In the genomic region with DNA sequence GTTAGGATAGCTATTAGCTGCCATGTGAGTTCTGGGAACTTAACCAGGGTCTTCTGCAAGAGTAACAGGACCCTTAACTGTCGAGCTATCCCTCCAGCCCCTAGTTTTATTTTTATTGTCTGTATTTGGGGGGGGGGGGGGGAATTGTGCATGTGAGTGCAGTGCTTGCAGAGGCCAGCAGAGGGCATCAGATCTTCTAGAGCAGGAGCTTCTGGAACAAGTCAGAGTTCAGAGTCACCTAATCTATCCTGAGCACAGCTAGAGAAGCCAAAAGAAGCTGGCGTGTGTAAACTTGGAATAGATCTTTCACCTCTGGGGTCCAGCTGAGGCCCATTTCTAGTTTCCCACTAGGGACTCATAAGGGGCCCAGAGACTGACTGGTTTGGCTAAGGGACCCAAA, we compare ENCODE assay signal across 11 mouse cellular contexts. TPM values are rescaled to one million over a fixed set of nuclear protein-coding genes. Genes with fewer than 3 reads are reported as not detected.
A peak's percentile ranks its signal among the peaks of the same experiment; 100 is the strongest.
DNase-seq lines count a peak whose midpoint lies in the region; ATAC-seq and TF ChIP-seq lines count a peak whose summit lies in the region.
"Had no signal": no experiment of that assay in that cellular context is flagged by ENCODE, and none has a peak within 500 bp of the region (broad histone marks: within the 10 kb centered on the region; RNA-seq: fewer than 3 reads in every experiment).

No protein-coding gene starts in this region.

- intact Hi-C loops in gastrocnemius, postnatal 36 days (cut with DNase I), result no loop called here

- peaks cover 17% of the 10 kb centered on the region for H3K27me3 ChIP-seq in kidney, postnatal 0 days (ENCODE audit: insufficient read depth, low read length)
- peaks cover 12% of the 10 kb centered on the region for H3K27me3 ChIP-seq in thymus, adult 2 months (ENCODE audit: control insufficient read depth, insufficient read depth, low read length)
- H3K27me3 ChIP-seq in embryonic facial prominence, embryonic 10.5 days (replicated peaks; ENCODE audit: low read depth, poor library complexity, severe bottlenecking), result peaks cover 58% of the 10 kb centered on the region

- no peak overlapping the region for H3K9ac ChIP-seq in kidney, postnatal 0 days (ENCODE audit: low read depth, low read length)
- H3K9ac ChIP-seq: kidney, embryonic 15.5 days had no signal

- no peak overlapping the region for H3K27ac ChIP-seq in kidney, postnatal 0 days
- no peak overlapping the region for H3K27ac ChIP-seq in thymus, adult 2 months (ENCODE audit: control insufficient read depth, insufficient read depth, low read length)
- H3K27ac ChIP-seq in embryonic facial prominence, embryonic 10.5 days (replicated peaks), result no peak overlapping the region
- H3K27ac ChIP-seq: kidney, embryonic 15.5 days had no signal

- H3K36me3 ChIP-seq in kidney, postnatal 0 days (ENCODE audit: insufficient read depth, low read length), result no peaks in the 10 kb centered on the region
- no peaks in the 10 kb centered on the region for H3K36me3 ChIP-seq in thymus, adult 2 months (ENCODE audit: control insufficient read depth, insufficient read depth, low read length)
- no peaks in the 10 kb centered on the region for H3K36me3 ChIP-seq in embryonic facial prominence, embryonic 10.5 days (replicated peaks)
- H3K36me3 ChIP-seq: kidney, embryonic 15.5 days had no signal

- no peak overlapping the region for H3K4me3 ChIP-seq in kidney, postnatal 0 days (replicated peaks; ENCODE audit: low read depth, low read length)
- H3K4me3 ChIP-seq in thymus, adult 2 months (ENCODE audit: control insufficient read depth, insufficient read depth, low read length), result no peak overlapping the region
- H3K4me3 ChIP-seq in embryonic facial prominence, embryonic 10.5 days, result no peak overlapping the region
- H3K4me3 ChIP-seq: kidney, embryonic 15.5 days had no signal

- TF ChIP-seq CTCF in kidney, postnatal 0 days (IDR thresholded peaks at IDR 0.05; ENCODE audit: low read depth), result peak; percentile 46
- no peak for TF ChIP-seq CTCF in thymus, adult 2 months (IDR thresholded peaks at IDR 0.05; ENCODE audit: borderline replicate concordance, control insufficient read depth, extremely low read depth, insufficient read depth, low read length, poor library complexity)

- no peak for TF ChIP-seq POLR2A in thymus, adult 2 months (IDR thresholded peaks at IDR 0.05; ENCODE audit: control insufficient read depth, extremely low read depth, insufficient read depth, low read length, poor library complexity)

- H3K4me2 ChIP-seq in kidney, postnatal 0 days (ENCODE audit: low read length), result no peak overlapping the region

- no peak for DNase-seq in kidney, postnatal 0 days (ENCODE audit: low spot score)
- DNase-seq in kidney, postnatal 14 days, result no peak
- DNase-seq in thymus, postnatal 25 days, result peak; percentile 9
- DNase-seq in thymus, adult 2 months, result no peak
- peak; percentile 43 for DNase-seq in embryonic facial prominence, embryonic 10.5 days (ENCODE audit: low spot score)
- no peak for DNase-seq in gastrocnemius, adult 18-20 months (ENCODE audit: low spot score)
- no peak for DNase-seq in gastrocnemius, postnatal 36 days
- DNase-seq: adrenal gland, postnatal 36 days; gastrocnemius, postnatal 10 days; heart, postnatal 14 days had no signal

- WGBS in kidney, postnatal 0 days, result 81% methylated on average over 2 of the region's 2 CpGs
- WGBS in thymus, adult 2 months, result 93% methylated on average over 2 of the region's 2 CpGs
- WGBS in embryonic facial prominence, embryonic 10.5 days, result 78% methylated on average over 2 of the region's 2 CpGs

- no peak for ATAC-seq in kidney, postnatal 0 days (replicated peaks; ENCODE audit: low FRiP score, low read depth)

- no peaks in the 10 kb centered on the region for H3K9me3 ChIP-seq in kidney, postnatal 0 days (replicated peaks; ENCODE audit: low read length)
- H3K9me3 ChIP-seq in embryonic facial prominence, embryonic 10.5 days, result peaks cover 4% of the 10 kb centered on the region; the same call in 1 of the 2 replicates
- H3K9me3 ChIP-seq: kidney, embryonic 15.5 days had no signal

- 0 out of 2 replicates have a peak, but pooled peaks cover 19% of the 10 kb centered on the region for H3K4me1 ChIP-seq in kidney, postnatal 0 days (replicated peaks; ENCODE audit: insufficient read depth, low read length)
- H3K4me1 ChIP-seq in thymus, adult 2 months (replicated peaks; ENCODE audit: control insufficient read depth, insufficient read depth, low read length), result no peaks in the 10 kb centered on the region
- H3K4me1 ChIP-seq in embryonic facial prominence, embryonic 10.5 days, result peaks cover 57% of the 10 kb centered on the region

RNA-seq across cellular contexts. Expression of a gene that starts 1.1 kb away (rescaled TPM):
- 6.3 and 8.0 TPM in 2 replicates for polyA plus RNA-seq in kidney, postnatal 0 days (2015; fragmentation: Nextera tagmentation; extraction: Ambion mirVana)
- 66.6 and 85.9 TPM in 2 replicates for polyA plus RNA-seq in thymus, adult 2 months (2012; rRNA removed)
- 38.6 and 41.9 TPM in 2 replicates for polyA plus RNA-seq in embryonic facial prominence, embryonic 10.5 days (2016; fragmentation: Nextera tagmentation; extraction: Ambion mirVana)
- 1 to 10 TPM; 1.1 to 3.5 TPM for total RNA-seq in gastrocnemius, adult 18-20 months (2021)
- total RNA-seq in gastrocnemius, postnatal 36 days (2021), result 1 to 10 TPM; 3.2 TPM

Comparison
In these comparisons a context has a peak if more than half of its experiments do, and no peak if none do; other contexts are left out.
1. DNase-seq: peak in thymus, postnatal 25 days (single experiment) and embryonic facial prominence, embryonic 10.5 days (single experiment); none in kidney, postnatal 0 days (single experiment), kidney, postnatal 14 days (single experiment), thymus, adult 2 months (single experiment), gastrocnemius, adult 18-20 months (single experiment) and gastrocnemius, postnatal 36 days (0 of 2).